Mouse (Mus musculus) stomach, embryonic 15.5 days (tissue): ENCODE measurements at regions not wholly inside any gene's neighbourhood (a gene's known extent, or its start where the extent isn't known, plus 50 kb on each side); places are given as distances from the start of the nearest gene placed in this dataset.

Experiments used
- ATAC-seq: fragments of 200-750 bp; cut with Nextera tagmentation; 2 replicates; pipeline ENCODE4 v1.8.0; 2017; ENCODE audit warnings: low read depth, moderate number of reproducible peaks, moderate TSS enrichment; ENCODE audit not compliant: insufficient read depth, low FRiP score
- H3K27ac ChIP-seq: fragments of 300-500 bp; sonication (generic); 2 replicates; pipeline ENCODE4 v1.5.1; 2015; ENCODE audit warnings: mild to moderate bottlenecking, inconsistent platforms
- H3K27me3 ChIP-seq: fragments of 300-500 bp; sonication (generic); replicated peaks from 2 replicates; pipeline ENCODE4 v1.6.1; 2015; ENCODE audit warnings: inconsistent platforms
- H3K36me3 ChIP-seq: fragments of 300-500 bp; sonication (generic); 2 replicates; pipeline ENCODE4 v1.6.1; 2015; ENCODE audit warnings: inconsistent platforms
- H3K4me1 ChIP-seq: fragments of 300-500 bp; sonication (generic); 2 replicates; pipeline ENCODE4 v1.6.1; 2015; ENCODE audit warnings: inconsistent platforms
- H3K4me2 ChIP-seq: fragments of 300-500 bp; sonication (generic); 2 replicates; pipeline ENCODE4 v1.6.1; 2015; ENCODE audit warnings: mild to moderate bottlenecking, inconsistent platforms
- H3K4me3 ChIP-seq: fragments of 300-500 bp; sonication (generic); replicated peaks from 2 replicates; pipeline ENCODE4 v1.5.1; 2015; ENCODE audit warnings: inconsistent platforms
- H3K9ac ChIP-seq: fragments of 300-500 bp; sonication (generic); 2 replicates; pipeline ENCODE4 v1.6.1; 2015; ENCODE audit warnings: inconsistent platforms
- H3K9me3 ChIP-seq: fragments of 300-500 bp; sonication (generic); 2 replicates; pipeline ENCODE4 v1.6.1; 2016; ENCODE audit warnings: inconsistent platforms
- WGBS: fragments of 180-500 bp; shearing (Covaris S2); methylation state at CpG from one replicate; pipeline ENCODE4 v1.1.7; 2015; 5-methylcytosine and 5-hydroxymethylcytosine counted together

GRCm38 (mm10) chr1:151105251-151105650 lies 77.1 kb upstream of the Gm47985 start:
- ATAC-seq = no peak
- Histone ChIP-seq H3K27ac (no peak overlapping the region), H3K9me3 (no peaks in the 10 kb centered on the region), H3K4me1 (peaks cover 12% of the 10 kb centered on the region; the same call in 1 of the 2 replicates), H3K27me3 (no peaks in the 10 kb centered on the region), H3K36me3 (no peaks in the 10 kb centered on the region), H3K9ac (no peak overlapping the region), H3K4me2 (no peak overlapping the region), H3K4me3 (no peak overlapping the region)
- 62% methylated on average over 3 of the region's 3 CpGs for WGBS

DNA sequence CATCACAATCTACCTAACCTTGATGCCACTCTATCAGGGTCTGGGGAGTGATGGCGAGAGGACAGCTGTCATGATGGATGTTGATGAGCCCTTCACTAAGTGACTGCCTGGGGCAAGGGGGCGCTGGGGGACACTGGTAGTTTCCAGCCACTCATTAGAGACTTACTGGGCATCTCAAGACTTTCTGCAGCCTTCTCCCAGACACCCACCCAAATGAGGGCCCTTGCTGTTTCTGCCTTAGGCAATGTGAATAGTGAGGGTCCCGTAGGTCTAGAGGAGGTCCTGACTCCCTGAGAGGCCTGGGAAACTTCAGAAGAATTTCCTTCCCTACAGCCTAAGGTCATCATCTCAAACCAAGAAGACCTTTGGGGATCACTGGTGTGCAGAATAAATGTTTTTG lies 74.9 kb upstream of the Gm47985 start:
- ATAC-seq = no peak
- H3K4me1 ChIP-seq = peaks cover 11% of the 10 kb centered on the region; the same call in 1 of the 2 replicates
- H3K27me3 ChIP-seq = no peaks in the 10 kb centered on the region
- no peak overlapping the region for H3K9ac ChIP-seq
- no peak overlapping the region for H3K27ac ChIP-seq
- no peak overlapping the region for H3K4me2 ChIP-seq
- no peak overlapping the region for H3K4me3 ChIP-seq
- H3K9me3 ChIP-seq = no peaks in the 10 kb centered on the region
- 78% methylated on average over 3 of the region's 3 CpGs for WGBS
- no peaks in the 10 kb centered on the region for H3K36me3 ChIP-seq

- H3K4me1 ChIP-seq = no peaks in the 10 kb centered on the region
- no peaks in the 10 kb centered on the region for H3K36me3 ChIP-seq
- no peaks in the 10 kb centered on the region for H3K9me3 ChIP-seq
- H3K9ac ChIP-seq = no peak overlapping the region
- WGBS = 70% methylated on average over 2 of the region's 2 CpGs
- H3K27ac ChIP-seq = no peak overlapping the region
- no peak overlapping the region for H3K4me3 ChIP-seq
- ATAC-seq = no peak
- H3K27me3 ChIP-seq = no peaks in the 10 kb centered on the region
- H3K4me2 ChIP-seq = no peak overlapping the region
Observed at GRCm38 (mm10) chr1:151109333-151109732, 73.0 kb upstream of the Gm47985 start.

GRCm38 (mm10) chr1:151110412-151110811 lies 71.9 kb upstream of the Gm47985 start:
- H3K27ac ChIP-seq = no peak overlapping the region
- ATAC-seq = no peak
- H3K4me3 ChIP-seq = no peak overlapping the region
- H3K4me1 ChIP-seq = no peaks in the 10 kb centered on the region
- no peaks in the 10 kb centered on the region for H3K36me3 ChIP-seq
- WGBS = 66% methylated on average over 4 of the region's 4 CpGs
- no peaks in the 10 kb centered on the region for H3K27me3 ChIP-seq
- no peak overlapping the region for H3K9ac ChIP-seq
- no peak overlapping the region for H3K4me2 ChIP-seq
- H3K9me3 ChIP-seq = no peaks in the 10 kb centered on the region

DNA sequence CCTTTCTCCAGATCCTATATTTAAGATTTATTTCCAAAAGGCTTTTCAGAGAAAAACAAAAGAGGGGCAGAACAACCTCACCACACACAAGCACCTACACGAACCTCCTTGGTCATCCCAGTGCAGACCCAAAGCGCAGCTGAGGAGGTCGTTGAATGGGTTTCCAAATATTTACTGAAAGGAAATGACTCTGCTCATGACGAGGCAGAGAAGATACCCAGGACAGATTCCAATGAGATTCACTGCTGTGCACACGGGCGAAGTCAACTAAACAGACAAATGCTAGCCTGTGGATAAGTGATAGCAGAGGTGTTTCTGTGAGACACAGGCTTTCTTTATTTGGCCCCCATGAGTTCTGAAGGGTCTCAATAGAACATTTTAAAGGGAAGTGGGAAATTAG lies 70.7 kb upstream of the Gm47985 start:
- Histone ChIP-seq H3K9me3 (no peaks in the 10 kb centered on the region), H3K27me3 (no peaks in the 10 kb centered on the region), H3K4me3 (no peak overlapping the region), H3K4me1 (no peaks in the 10 kb centered on the region), H3K27ac (no peak overlapping the region), H3K4me2 (no peak overlapping the region), H3K36me3 (no peaks in the 10 kb centered on the region), H3K9ac (no peak overlapping the region)
- 18% methylated on average over 6 of the region's 6 CpGs for WGBS
- no peak for ATAC-seq

DNA sequence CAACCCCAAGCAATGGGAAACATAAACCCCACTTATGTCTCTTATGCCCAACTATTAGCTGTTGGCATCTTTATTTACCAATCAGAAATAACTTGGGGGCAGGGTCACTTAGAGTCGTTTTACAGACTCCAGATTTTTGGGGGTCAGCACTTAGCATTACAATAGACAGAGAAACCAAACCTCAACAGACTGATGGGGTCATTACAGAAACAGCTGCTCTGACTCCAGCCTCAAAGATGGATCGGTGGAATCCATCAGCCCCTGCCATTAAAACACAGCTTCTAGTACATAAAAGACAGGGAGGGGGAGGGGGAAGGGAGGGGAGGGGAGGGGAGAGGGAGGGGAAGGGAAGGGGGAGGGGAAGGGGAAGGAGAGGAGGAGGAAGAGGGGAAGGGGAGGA lies 69.9 kb upstream of the Gm47985 start:
- Histone ChIP-seq H3K4me1 (no peaks in the 10 kb centered on the region), H3K4me2 (no peak overlapping the region), H3K36me3 (no peaks in the 10 kb centered on the region), H3K27me3 (no peaks in the 10 kb centered on the region), H3K27ac (no peak overlapping the region), H3K9me3 (no peaks in the 10 kb centered on the region), H3K4me3 (no peak overlapping the region), H3K9ac (no peak overlapping the region)
- no peak for ATAC-seq
- WGBS = 17% methylated on average over 2 of the region's 2 CpGs

GRCm38 (mm10) chr1:151113199-151113598 lies 69.1 kb upstream of the Gm47985 start:
- peak; percentile 65; the same call in 1 of the 2 replicates for ATAC-seq
- Histone ChIP-seq H3K4me2 (no peak overlapping the region), H3K27me3 (no peaks in the 10 kb centered on the region), H3K9ac (no peak overlapping the region), H3K4me1 (no peaks in the 10 kb centered on the region), H3K4me3 (no peak overlapping the region), H3K36me3 (no peaks in the 10 kb centered on the region), H3K27ac (no peak overlapping the region), H3K9me3 (no peaks in the 10 kb centered on the region)
- WGBS = 62% methylated on average over 2 of the region's 2 CpGs

- H3K9me3 ChIP-seq = no peaks in the 10 kb centered on the region
- H3K4me1 ChIP-seq = no peaks in the 10 kb centered on the region
- ATAC-seq = no peak
- no peaks in the 10 kb centered on the region for H3K36me3 ChIP-seq
- H3K9ac ChIP-seq = no peak overlapping the region
- no peaks in the 10 kb centered on the region for H3K27me3 ChIP-seq
- no peak overlapping the region for H3K4me2 ChIP-seq
- WGBS = 62% methylated on average over 4 of the region's 4 CpGs
- H3K27ac ChIP-seq = no peak overlapping the region
- no peak overlapping the region for H3K4me3 ChIP-seq
Observed at GRCm38 (mm10) chr1:151118530-151118929, 63.8 kb upstream of the Gm47985 start.

GRCm38 (mm10) chr1:151118982-151119381 lies 63.4 kb upstream of the Gm47985 start:
- Histone ChIP-seq H3K9ac (no peak overlapping the region), H3K27ac (no peak overlapping the region), H3K9me3 (no peaks in the 10 kb centered on the region), H3K4me1 (no peaks in the 10 kb centered on the region), H3K36me3 (no peaks in the 10 kb centered on the region), H3K4me3 (no peak overlapping the region), H3K4me2 (no peak overlapping the region), H3K27me3 (no peaks in the 10 kb centered on the region)
- 82% methylated on average over 4 of the region's 4 CpGs for WGBS
- ATAC-seq = no peak

- no peaks in the 10 kb centered on the region for H3K4me1 ChIP-seq
- H3K36me3 ChIP-seq = no peaks in the 10 kb centered on the region
- H3K27me3 ChIP-seq = no peaks in the 10 kb centered on the region
- WGBS = 66% methylated on average over 7 of the region's 7 CpGs
- H3K4me2 ChIP-seq = no peak overlapping the region
- no peak overlapping the region for H3K27ac ChIP-seq
- H3K4me3 ChIP-seq = no peak overlapping the region
- no peak overlapping the region for H3K9ac ChIP-seq
- ATAC-seq = no peak
- no peaks in the 10 kb centered on the region for H3K9me3 ChIP-seq
Observed at GRCm38 (mm10) chr1:151119566-151119965, 62.8 kb upstream of the Gm47985 start.

GRCm38 (mm10) chr1:151121686-151122085 lies 60.7 kb upstream of the Gm47985 start:
- H3K9me3 ChIP-seq = no peaks in the 10 kb centered on the region
- 93% methylated on average over 2 of the region's 2 CpGs for WGBS
- no peak overlapping the region for H3K9ac ChIP-seq
- no peak for ATAC-seq
- H3K4me2 ChIP-seq = no peak overlapping the region
- no peaks in the 10 kb centered on the region for H3K36me3 ChIP-seq
- no peak overlapping the region for H3K27ac ChIP-seq
- H3K27me3 ChIP-seq = no peaks in the 10 kb centered on the region
- H3K4me3 ChIP-seq = no peak overlapping the region
- no peaks in the 10 kb centered on the region for H3K4me1 ChIP-seq

DNA sequence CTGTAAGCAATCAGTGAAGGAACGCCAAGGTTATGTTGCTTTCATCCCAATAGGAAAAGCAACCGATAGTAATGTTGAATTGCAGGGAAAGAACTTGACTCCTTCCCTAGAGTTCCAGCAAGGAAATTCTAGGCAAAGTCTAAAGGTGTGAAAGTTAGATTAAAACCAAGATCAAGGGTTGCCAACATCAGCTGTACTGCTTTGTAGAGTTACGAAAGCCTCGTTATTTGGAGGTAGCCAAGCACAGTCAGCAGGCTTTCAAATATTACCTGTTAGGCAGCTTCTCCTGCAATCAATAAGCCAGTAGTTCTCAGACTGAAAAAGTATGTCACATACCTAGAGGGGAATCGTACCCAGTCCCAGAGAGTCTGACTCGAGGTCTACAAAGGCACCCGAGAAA lies 58.4 kb upstream of the Gm47985 start:
- Histone ChIP-seq H3K9ac (no peak overlapping the region), H3K4me1 (no peaks in the 10 kb centered on the region), H3K27me3 (no peaks in the 10 kb centered on the region), H3K4me3 (no peak overlapping the region), H3K9me3 (no peaks in the 10 kb centered on the region), H3K36me3 (no peaks in the 10 kb centered on the region), H3K27ac (no peak overlapping the region), H3K4me2 (no peak overlapping the region)
- WGBS = 82% methylated on average over 7 of the region's 7 CpGs
- no peak for ATAC-seq

GRCm38 (mm10) chr1:151125028-151125659 lies 57.2 kb upstream of the Gm47985 start:
- Histone ChIP-seq H3K27ac (no peak overlapping the region), H3K27me3 (no peaks in the 10 kb centered on the region), H3K9me3 (no peaks in the 10 kb centered on the region), H3K4me2 (no peak overlapping the region), H3K4me3 (no peak overlapping the region), H3K36me3 (no peaks in the 10 kb centered on the region), H3K4me1 (no peaks in the 10 kb centered on the region), H3K9ac (no peak overlapping the region)
- 89% methylated on average over 9 of the region's 9 CpGs for WGBS
- ATAC-seq = no peak
